Mouse (Mus musculus) layer of hippocampus, postnatal 36 days (tissue): ENCODE measurements at regions not wholly inside any gene's neighbourhood (a gene's known extent, or its start where the extent isn't known, plus 50 kb on each side); places are given as distances from the start of the nearest gene placed in this dataset.
"Not testable (repeated sequence)": the region's sequence is repeated elsewhere in the genome, so short reads cannot be mapped to it uniquely, and the experiment has no call there.

Experiments used
- DNase-seq, 2 experiments: peaks; one replicate each; pipeline ENCODE4 v3.0.0; 2022

DNA sequence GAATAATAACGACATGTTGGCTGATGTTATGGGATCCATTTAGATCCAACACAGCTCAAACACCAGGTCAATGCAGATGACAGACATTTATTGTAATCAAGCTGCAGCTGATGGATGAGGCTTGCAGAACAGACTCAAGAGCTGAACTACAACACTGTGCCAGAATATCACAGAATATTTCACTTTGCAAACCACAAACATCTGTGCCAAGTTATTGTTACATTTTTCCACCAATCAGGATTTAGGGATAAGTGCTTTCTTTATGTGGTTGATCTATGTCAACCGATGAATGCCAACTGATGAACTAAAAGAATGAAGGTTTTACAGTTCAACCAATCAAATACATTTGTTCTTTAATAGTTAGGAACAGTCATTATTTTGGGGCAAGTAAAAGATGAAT lies 63.9 kb upstream of the Tars start:
- DNase-seq, result no peak

DNA sequence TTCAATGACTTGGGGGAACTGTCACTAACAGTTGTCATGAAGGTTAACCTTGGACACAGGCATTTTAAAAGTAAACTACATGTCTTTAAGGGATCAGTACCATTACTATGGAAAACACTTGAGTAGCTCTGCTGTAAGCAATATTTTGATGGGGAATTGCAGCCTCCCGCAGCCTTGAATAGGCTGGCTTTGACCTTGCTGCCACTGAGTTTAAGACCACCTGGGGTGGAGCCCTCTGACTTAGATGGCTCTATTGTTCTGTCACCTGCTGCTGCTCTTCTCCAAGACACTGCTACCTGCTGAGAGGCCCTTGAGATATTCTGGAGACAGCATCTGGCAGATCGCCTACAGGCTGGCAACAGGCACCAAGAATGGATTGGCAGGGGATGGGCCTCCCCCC lies 62.1 kb upstream of the Tars start:
- DNase-seq, result not testable (repeated sequence)

DNA sequence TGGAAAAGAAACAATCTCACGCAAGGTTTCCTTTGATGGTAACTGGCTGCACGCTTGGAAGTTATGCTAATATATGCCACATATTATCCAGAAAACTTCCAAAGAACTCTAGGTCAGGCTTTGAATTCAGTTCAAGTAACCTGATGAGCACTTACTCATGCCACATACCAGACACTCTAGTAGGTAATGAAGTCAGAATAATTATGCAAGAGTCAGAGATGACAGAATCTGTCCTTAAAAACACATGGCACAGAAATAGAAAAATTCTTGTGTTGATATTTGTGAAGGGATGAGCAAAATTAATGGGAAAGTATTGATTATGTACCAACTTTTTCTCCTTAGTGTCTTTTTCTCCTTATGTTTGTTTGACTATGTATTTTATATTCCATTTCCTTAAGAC lies 59.8 kb upstream of the Tars start:
- no peak for DNase-seq

DNA sequence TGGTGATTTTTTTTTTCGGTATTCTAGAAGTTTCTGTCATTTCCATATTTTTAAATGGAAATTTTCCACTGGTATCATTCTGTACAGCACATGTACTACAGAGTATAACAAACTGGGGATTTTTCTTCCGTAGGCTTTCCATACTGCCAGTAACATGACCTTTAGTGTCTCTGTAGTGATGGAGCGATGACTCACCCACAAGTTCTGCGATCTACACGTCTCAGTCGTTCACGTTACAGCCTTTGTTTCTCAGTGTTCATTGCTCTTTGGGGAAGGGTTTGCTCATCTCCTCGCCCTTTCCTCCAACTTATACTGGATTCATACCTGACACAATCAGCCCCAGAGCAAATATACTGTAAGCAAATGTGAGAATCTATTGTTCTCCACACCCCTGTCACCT lies 57.8 kb upstream of the Tars start:
- DNase-seq, result no peak

DNA sequence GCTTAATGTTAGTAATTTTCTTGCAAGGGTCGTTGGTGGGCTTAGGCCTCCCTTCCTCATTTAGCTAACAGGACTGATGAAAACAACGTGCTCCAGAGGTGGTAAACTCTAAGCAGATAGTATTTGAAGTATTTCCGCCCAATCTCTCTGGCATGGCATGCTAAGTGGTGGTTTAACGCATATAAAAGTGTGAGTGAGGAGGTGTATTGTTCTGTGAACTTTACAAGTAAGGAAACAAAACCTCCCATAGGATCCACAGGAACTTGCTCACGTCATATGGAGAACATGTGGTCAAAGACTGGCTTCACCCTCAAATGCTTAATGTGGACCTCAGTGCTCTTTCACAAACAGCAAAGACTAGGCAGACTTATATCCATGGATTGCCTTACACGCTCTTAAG lies 56.5 kb upstream of the Tars start:
- no peak for DNase-seq

DNA sequence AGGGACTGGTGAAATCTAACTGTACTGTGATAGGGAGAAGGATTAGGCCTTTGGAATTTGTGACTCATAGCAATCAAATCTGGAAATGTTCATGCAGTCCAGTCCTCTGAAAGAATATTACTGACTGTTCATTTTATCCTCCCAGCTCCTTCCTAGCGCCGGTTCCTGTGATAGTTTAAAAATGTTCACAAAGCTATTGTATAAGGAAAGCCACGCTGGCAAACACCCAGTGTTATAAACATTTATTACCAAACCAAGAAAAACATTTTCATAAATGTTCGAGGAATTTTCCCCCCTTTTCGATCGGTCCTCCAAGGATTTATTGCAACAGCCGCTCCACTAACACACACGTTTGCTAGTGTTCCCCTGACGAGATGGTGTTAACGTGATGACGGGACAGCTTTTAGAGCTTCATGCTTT lies 55.9 kb upstream of the Tars start:
- DNase-seq, result no peak

DNA sequence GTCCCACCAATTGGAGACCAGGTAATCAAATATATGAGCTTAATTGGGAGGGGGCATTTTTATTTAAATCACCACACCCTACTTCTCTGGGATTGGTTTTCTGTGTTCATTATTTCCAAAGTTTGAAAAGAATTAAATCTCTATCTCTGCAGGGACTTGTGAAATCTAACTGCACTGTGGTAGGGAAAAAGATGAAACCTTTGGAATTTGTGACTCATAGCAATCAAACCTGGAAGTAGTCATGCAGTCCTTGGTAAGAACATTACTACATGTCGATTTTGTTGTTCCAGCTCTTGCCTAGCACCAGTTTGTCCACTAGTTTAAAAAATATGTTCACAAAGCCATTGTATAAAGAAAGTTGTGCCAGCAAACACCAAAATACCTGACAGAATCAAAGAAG lies 54.5 kb upstream of the Tars start:
- DNase-seq, result no peak

DNA sequence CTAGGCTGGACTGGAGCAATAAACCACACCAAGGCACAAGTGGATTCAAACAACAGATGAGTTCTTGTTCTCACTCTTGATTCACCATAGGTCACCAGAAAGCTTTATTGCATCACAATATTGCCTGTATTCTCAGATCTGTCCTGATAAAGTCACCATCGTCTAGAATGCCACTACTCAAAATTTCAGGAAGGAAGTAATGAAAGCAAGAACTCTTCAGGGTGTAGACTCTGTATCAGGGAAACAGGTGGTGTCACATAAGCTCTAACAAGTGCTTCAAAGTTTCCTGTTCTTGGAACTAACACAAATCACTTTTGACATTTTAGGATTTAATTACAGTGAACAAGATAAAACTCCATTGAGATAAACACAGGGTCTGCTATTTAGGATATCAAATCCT lies 52.2 kb upstream of the Tars start:
- no peak for DNase-seq
